Mouse (Mus musculus): ENCODE results near the gene Edil3.

DNA sequence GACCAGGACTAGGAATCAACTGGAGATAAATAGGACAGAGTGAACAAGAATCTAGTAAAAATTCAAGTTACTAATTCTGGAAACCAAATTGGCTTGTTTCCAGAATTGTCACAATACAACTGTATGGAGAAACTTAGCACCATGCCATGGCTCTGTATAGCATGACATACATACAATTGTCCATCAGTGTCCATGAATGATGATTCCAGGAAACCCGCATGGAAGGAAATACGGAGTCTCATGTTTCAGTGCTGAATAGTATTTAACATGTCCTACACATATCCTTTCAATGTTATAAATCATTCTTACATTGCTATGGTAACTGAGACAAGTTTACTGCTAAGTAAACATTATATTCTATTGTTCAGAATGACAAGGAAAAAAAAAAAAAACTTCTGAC lies 58.7 kb downstream of the Edil3 start:
- TF ChIP-seq CTCF (IDR thresholded peaks at IDR 0.05; ENCODE audit: low read depth, low read length) (no peak), POLR2A (IDR thresholded peaks at IDR 0.05; ENCODE audit: extremely low read depth, insufficient read depth, low read length) (no peak)

Measured in liver, adult 2 months (tissue).